Mouse (Mus musculus) colon, adult 2 months (tissue): ENCODE results near the gene Acyp2. TPM values are rescaled to one million over a fixed set of nuclear protein-coding genes. Genes with fewer than 3 reads are reported as not detected.

Experiments used
- polyA plus RNA-seq: library from polyadenylated mRNA; depleted of rRNA; stranded (reverse); fragments of >200 nt; gene quantifications from 2 replicates; pipeline ENCODE4 v1.2.3, GENCODE M21; 2012; rRNA removed

The Acyp2 gene
- 2.2 and 3.6 TPM in 2 replicates for polyA plus RNA-seq

GRCm38 (mm10) chr11:30649001-30649637 is at the start of gene Acyp2:
TSS of gene Acyp2 (minus strand) at chr11:30649587.

DNA sequence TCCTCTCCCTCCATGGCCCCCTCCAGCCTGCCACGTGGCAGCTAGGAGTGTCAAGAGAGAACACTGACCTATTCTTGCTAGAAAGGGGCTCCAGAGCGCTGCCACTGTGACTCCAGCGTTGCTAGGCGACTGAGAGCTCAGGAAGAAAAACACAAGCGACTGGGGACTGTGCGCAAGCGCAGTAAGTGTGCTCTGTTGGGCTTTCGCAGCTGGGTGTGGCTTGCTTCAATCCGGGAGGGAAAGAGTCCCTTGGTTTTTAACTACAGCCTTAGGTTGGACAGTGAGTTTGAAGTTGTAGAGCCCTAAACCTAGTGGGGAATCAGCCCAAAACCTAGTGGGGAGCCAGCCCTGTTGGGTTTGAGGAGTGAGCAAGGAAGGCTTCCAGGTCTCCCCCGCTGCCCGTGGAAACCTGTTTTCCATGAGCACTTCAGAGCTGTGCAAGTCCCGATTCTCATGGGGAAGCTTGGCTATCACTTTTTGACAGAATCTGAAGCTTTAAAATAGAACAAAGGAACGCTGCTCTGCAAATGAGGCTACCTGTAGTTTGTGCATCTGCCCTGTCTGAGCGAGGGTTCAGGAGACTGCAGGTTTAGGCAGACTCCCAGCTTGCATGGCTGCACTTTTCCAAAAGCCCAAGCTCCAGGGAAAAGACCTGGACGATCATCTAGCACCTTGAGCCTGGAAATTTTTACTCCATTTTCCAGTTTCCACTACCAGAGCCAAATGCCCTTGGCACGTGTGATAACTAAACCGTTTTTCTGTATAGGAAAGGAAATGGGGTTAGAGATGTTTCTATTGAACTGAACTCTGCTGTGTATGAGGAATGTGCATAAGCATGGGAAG is 177.4 kb downstream of the Acyp2 start, which contains the start of gene 4930505A04Rik:
4930505A04Rik (minus strand) TSS at position 77 of the 843 bp plus-strand sequence.

Other genes starting within 250 kb of the Acyp2 start
- gene 4930505A04Rik, start 177.8 kb downstream of the Acyp2 start, polyA plus RNA-seq: not detected in 2 replicates
- 5.9 and 6.0 TPM in 2 replicates for gene Psme4, start 122.1 kb upstream of the Acyp2 start, polyA plus RNA-seq
- gene Gpr75, start 235.8 kb upstream of the Acyp2 start, polyA plus RNA-seq: 0.14 and 0.19 TPM in 2 replicates
- gene Asb3, start 235.8 kb upstream of the Acyp2 start, polyA plus RNA-seq: 0.65 and 0.89 TPM in 2 replicates